Mouse (Mus musculus) induced T-regulatory cell, adult 2 months (primary cell): Measurements from ENCODE around the gene Zfy2.

Source experiments
- DNase-seq: peaks from one replicate; pipeline ENCODE4 v3.0.0-alpha.2; 2012; ENCODE audit warnings: low read depth

Gene Zfy2

GRCm38 (mm10) chrY:2170309-2170708, at the start of gene Zfy2:
Zfy2 (minus strand) TSS chrY:2170409.
- DNase-seq: no peak
